Mouse (Mus musculus): ENCODE measurements around the gene Snw1. TPM values are rescaled to one million over a fixed set of nuclear protein-coding genes. Genes with fewer than 3 reads are reported as not detected.

The Snw1 gene
- total RNA-seq, 1 experiment = 85.1 TPM

GRCm38 (mm10) chr12:87405165-87405564 lies 66.9 kb downstream of the Snw1 start:
- Histone ChIP-seq H3K4me3 (ENCODE audit: insufficient read depth in 1 of 2, low read depth in 1 of 2, low read length in 2 of 2, poor library complexity in 1 of 2, severe bottlenecking in 1 of 2) (no peak overlapping the region), H3K9me3 (ENCODE audit: control insufficient read depth, insufficient read depth, low read depth, low read length) (no peaks in the 10 kb centered on the region), H3K27ac (ENCODE audit: insufficient read depth, low read depth, low read length, poor library complexity, severe bottlenecking) (no peak overlapping the region), H3K4me1 (ENCODE audit: control insufficient read depth in 2 of 2, insufficient read depth in 2 of 2, low read length in 2 of 2, poor library complexity in 1 of 2) (peaks cover 12 to 13% of the 10 kb centered on the region in 2 experiments), H3K36me3 (ENCODE audit: control insufficient read depth, insufficient read depth, low read length, poor library complexity, severe bottlenecking) (no peaks in the 10 kb centered on the region), H3K9ac (ENCODE audit: insufficient read depth, low read depth, low read length, poor library complexity, severe bottlenecking) (no peak overlapping the region)
- in situ Hi-C loops (cut with MboI; ENCODE audit: low sequenced_read_pairs in 2 of 2, unreplicated experiment in 2 of 2) = no loop called here
- DNase-seq (ENCODE audit: low read depth, low spot score) = no peak
- TF ChIP-seq HCFC1 (IDR thresholded peaks at IDR 0.05; ENCODE audit: borderline replicate concordance, insufficient read depth, low read length) (no peak), ZC3H11A (IDR thresholded peaks at IDR 0.05; ENCODE audit: borderline replicate concordance, low read depth, low read length) (no peak), MAFK (IDR thresholded peaks at IDR 0.05; ENCODE audit: insufficient read depth, low read depth, low read length) (no peak), CHD2 (IDR thresholded peaks at IDR 0.05; ENCODE audit: low read depth, low read length) (no peak), ZNF384 (IDR thresholded peaks at IDR 0.05; ENCODE audit: low read depth, low read length) (no peak)

GRCm38 (mm10) chr12:87401883-87402282 lies 70.2 kb downstream of the Snw1 start:
- peaks cover 2 to 4% of the 10 kb centered on the region in 2 experiments; a peak in 2 of 4 replicates for H3K4me1 ChIP-seq (ENCODE audit: control insufficient read depth in 2 of 2, insufficient read depth in 2 of 2, low read length in 2 of 2, poor library complexity in 1 of 2)
- H3K27ac ChIP-seq (ENCODE audit: insufficient read depth, low read depth, low read length, poor library complexity, severe bottlenecking) = no peak overlapping the region
- H3K36me3 ChIP-seq (ENCODE audit: control insufficient read depth, insufficient read depth, low read length, poor library complexity, severe bottlenecking) = no peaks in the 10 kb centered on the region
- in situ Hi-C loops (cut with MboI; ENCODE audit: low sequenced_read_pairs in 2 of 2, unreplicated experiment in 2 of 2) = no loop called here
- no peak overlapping the region for H3K4me3 ChIP-seq (ENCODE audit: insufficient read depth in 1 of 2, low read depth in 1 of 2, low read length in 2 of 2, poor library complexity in 1 of 2, severe bottlenecking in 1 of 2)
- no peak for TF ChIP-seq ZNF384 (IDR thresholded peaks at IDR 0.05; ENCODE audit: low read depth, low read length)
- TF ChIP-seq HCFC1 (IDR thresholded peaks at IDR 0.05; ENCODE audit: borderline replicate concordance, insufficient read depth, low read length) = no peak
- no peak for TF ChIP-seq MAFK (IDR thresholded peaks at IDR 0.05; ENCODE audit: insufficient read depth, low read depth, low read length)
- no peak for TF ChIP-seq ZC3H11A (IDR thresholded peaks at IDR 0.05; ENCODE audit: borderline replicate concordance, low read depth, low read length)
- TF ChIP-seq CHD2 (IDR thresholded peaks at IDR 0.05; ENCODE audit: low read depth, low read length) = no peak
- H3K9me3 ChIP-seq (ENCODE audit: control insufficient read depth, insufficient read depth, low read depth, low read length) = no peaks in the 10 kb centered on the region
- H3K9ac ChIP-seq (ENCODE audit: insufficient read depth, low read depth, low read length, poor library complexity, severe bottlenecking) = no peak overlapping the region
- DNase-seq (ENCODE audit: low read depth, low spot score) = no peak

GRCm38 (mm10) chr12:87399119-87399819 lies 72.8 kb downstream of the Snw1 start:
- H3K4me1 ChIP-seq (ENCODE audit: control insufficient read depth in 2 of 2, insufficient read depth in 2 of 2, low read length in 2 of 2, poor library complexity in 1 of 2) = no peaks in the 10 kb centered on the region
- no peak overlapping the region for H3K27ac ChIP-seq (ENCODE audit: insufficient read depth, low read depth, low read length, poor library complexity, severe bottlenecking)
- no peak overlapping the region for H3K9ac ChIP-seq (ENCODE audit: insufficient read depth, low read depth, low read length, poor library complexity, severe bottlenecking)
- in situ Hi-C loops (cut with MboI; ENCODE audit: low sequenced_read_pairs in 2 of 2, unreplicated experiment in 2 of 2) = no loop called here
- DNase-seq (ENCODE audit: low read depth, low spot score) = no peak
- H3K9me3 ChIP-seq (ENCODE audit: control insufficient read depth, insufficient read depth, low read depth, low read length) = no peaks in the 10 kb centered on the region
- no peak overlapping the region for H3K4me3 ChIP-seq (ENCODE audit: insufficient read depth in 1 of 2, low read depth in 1 of 2, low read length in 2 of 2, poor library complexity in 1 of 2, severe bottlenecking in 1 of 2)
- H3K36me3 ChIP-seq (ENCODE audit: control insufficient read depth, insufficient read depth, low read length, poor library complexity, severe bottlenecking) = no peaks in the 10 kb centered on the region
- no peak for TF ChIP-seq CHD2 (IDR thresholded peaks at IDR 0.05; ENCODE audit: low read depth, low read length)
- no peak for TF ChIP-seq ZNF384 (IDR thresholded peaks at IDR 0.05; ENCODE audit: low read depth, low read length)
- TF ChIP-seq ZC3H11A (IDR thresholded peaks at IDR 0.05; ENCODE audit: borderline replicate concordance, low read depth, low read length) = no peak
- no peak for TF ChIP-seq MAFK (IDR thresholded peaks at IDR 0.05; ENCODE audit: insufficient read depth, low read depth, low read length)
- no peak for TF ChIP-seq HCFC1 (IDR thresholded peaks at IDR 0.05; ENCODE audit: borderline replicate concordance, insufficient read depth, low read length)

Other genes starting within 250 kb of the Snw1 start
- gene Noxred1, start 233.5 kb downstream of the Snw1 start, total RNA-seq (2012; rRNA removed) = 2.2 and 3.0 TPM in 2 replicates
- 29.8 and 36.3 TPM in 2 replicates for gene Vipas39, start 206.0 kb downstream of the Snw1 start, total RNA-seq (2012; rRNA removed)
- 224 and 305 TPM in 2 replicates for gene Ahsa1, start 205.8 kb downstream of the Snw1 start, total RNA-seq (2012; rRNA removed)
- gene Ism2, start 172.6 kb downstream of the Snw1 start, total RNA-seq (2012; rRNA removed) = 3.0 and 3.2 TPM in 2 replicates
- 182 and 221 TPM in 2 replicates for gene Sptlc2, start 83.9 kb downstream of the Snw1 start, total RNA-seq (2012; rRNA removed)
- gene Slirp, start 28.4 kb downstream of the Snw1 start, total RNA-seq (2012; rRNA removed) = 124 and 175 TPM in 2 replicates
- 90.0 and 116 TPM in 2 replicates for gene Alkbh1, start 28.3 kb downstream of the Snw1 start, total RNA-seq (2012; rRNA removed)
- gene Gm5788, start 22.4 kb upstream of the Snw1 start, total RNA-seq (2012; rRNA removed) = 6.4 and 8.2 TPM in 2 replicates
- 21.0 and 24.1 TPM in 2 replicates for gene Gm8300, start 42.0 kb upstream of the Snw1 start, total RNA-seq (2012; rRNA removed)
- gene Oog1, start 130.4 kb upstream of the Snw1 start, total RNA-seq (2012; rRNA removed) = 0.13 TPM in 1 of 2 replicates, not detected in the other
- 22.2 and 29.9 TPM in 2 replicates for gene Gm4027, start 146.6 kb upstream of the Snw1 start, total RNA-seq (2012; rRNA removed)
- gene Gm16381, start 172.3 kb upstream of the Snw1 start, total RNA-seq (2012; rRNA removed) = not detected in 2 replicates

Data from ES-E14 (cell line).